Comparison of ENCODE assay signal across 10 mouse cellular contexts in genomic region chr3:90313367-90313766, GRCm38 (mm10). TPM values are rescaled to one million over a fixed set of nuclear protein-coding genes. Genes with fewer than 3 reads are reported as not detected.
DNase-seq lines count a peak whose midpoint lies in the region; ATAC-seq and TF ChIP-seq lines count a peak whose summit lies in the region.
"Had no signal": no experiment of that assay in that cellular context is flagged by ENCODE, and none has a peak within 500 bp of the region (broad histone marks: within the 10 kb centered on the region; RNA-seq: fewer than 3 reads in every experiment).

No protein-coding gene starts in this region.

- H3K4me1 ChIP-seq in midbrain, embryonic 14.5 days (ENCODE audit: control insufficient read depth, insufficient read depth, low read length): no peaks in the 10 kb centered on the region
- H3K4me1 ChIP-seq in midbrain, embryonic 16.5 days (ENCODE audit: control insufficient read depth, insufficient read depth, low read length): no peaks in the 10 kb centered on the region
- H3K4me1 ChIP-seq in ES-E14 (ENCODE audit: control insufficient read depth in 2 of 2, insufficient read depth in 2 of 2, low read length in 2 of 2, poor library complexity in 1 of 2): peaks cover 0 to 2% of the 10 kb centered on the region in 2 experiments; a peak in 1 of 4 replicates
- H3K4me1 ChIP-seq: embryonic facial prominence, embryonic 15.5 days; midbrain, embryonic 10.5 days had no signal

- H3K4me2 ChIP-seq in midbrain, embryonic 14.5 days (ENCODE audit: low read length): no peak overlapping the region
- no peak overlapping the region for H3K4me2 ChIP-seq in midbrain, embryonic 16.5 days (ENCODE audit: low read length)
- H3K4me2 ChIP-seq: embryonic facial prominence, embryonic 15.5 days had no signal

- no peak overlapping the region for H3K4me3 ChIP-seq in midbrain, embryonic 14.5 days (replicated peaks; ENCODE audit: low read depth, low read length)
- H3K4me3 ChIP-seq in midbrain, embryonic 16.5 days (ENCODE audit: low read depth, low read length): no peak overlapping the region
- H3K4me3 ChIP-seq in ES-E14 (ENCODE audit: insufficient read depth in 1 of 2, low read depth in 1 of 2, low read length in 2 of 2, poor library complexity in 1 of 2, severe bottlenecking in 1 of 2): no peak overlapping the region
- H3K4me3 ChIP-seq: embryonic facial prominence, embryonic 15.5 days; midbrain, embryonic 10.5 days had no signal

- no peaks in the 10 kb centered on the region for H3K36me3 ChIP-seq in midbrain, embryonic 14.5 days (ENCODE audit: control insufficient read depth, insufficient read depth, low read length)
- H3K36me3 ChIP-seq in midbrain, embryonic 16.5 days (ENCODE audit: control insufficient read depth, insufficient read depth, low read length): no peaks in the 10 kb centered on the region
- H3K36me3 ChIP-seq in ES-E14 (ENCODE audit: control insufficient read depth, insufficient read depth, low read length, poor library complexity, severe bottlenecking): no peaks in the 10 kb centered on the region
- H3K36me3 ChIP-seq: embryonic facial prominence, embryonic 15.5 days had no signal

- no peak overlapping the region for H3K27ac ChIP-seq in midbrain, embryonic 14.5 days (replicated peaks; ENCODE audit: low read depth, low read length)
- no peak overlapping the region for H3K27ac ChIP-seq in midbrain, embryonic 16.5 days (ENCODE audit: low read length)
- no peak overlapping the region for H3K27ac ChIP-seq in ES-E14 (ENCODE audit: insufficient read depth, low read depth, low read length, poor library complexity, severe bottlenecking)
- H3K27ac ChIP-seq: embryonic facial prominence, embryonic 15.5 days; midbrain, embryonic 10.5 days had no signal

- in situ Hi-C loops in ES-E14 (cut with MboI; ENCODE audit: low sequenced_read_pairs in 2 of 2, unreplicated experiment in 2 of 2): no loop called here

- H3K27me3 ChIP-seq in midbrain, embryonic 14.5 days (ENCODE audit: control insufficient read depth, insufficient read depth, low read length): no peaks in the 10 kb centered on the region
- H3K27me3 ChIP-seq in midbrain, embryonic 16.5 days (ENCODE audit: control insufficient read depth, insufficient read depth, low read depth, low read length): no peaks in the 10 kb centered on the region
- H3K27me3 ChIP-seq: embryonic facial prominence, embryonic 15.5 days had no signal

- DNase-seq in midbrain, embryonic 14.5 days: peak; percentile 12
- DNase-seq in ES-E14 (ENCODE audit: low read depth, low spot score): no peak
- peak; percentile 68 for DNase-seq in naive thymus-derived CD4-positive, alpha-beta T cell, adult 2 months (ENCODE audit: low read depth)
- DNase-seq in cerebellum, adult 11 months: no peak
- DNase-seq in ovary, adult 18-20 months (ENCODE audit: low spot score): no peak
- DNase-seq: gastrocnemius, postnatal 36 days had no signal

- H3K9ac ChIP-seq in midbrain, embryonic 14.5 days (replicated peaks; ENCODE audit: low read length): no peak overlapping the region
- no peak overlapping the region for H3K9ac ChIP-seq in midbrain, embryonic 16.5 days (ENCODE audit: low read depth, low read length)
- H3K9ac ChIP-seq in ES-E14 (ENCODE audit: insufficient read depth, low read depth, low read length, poor library complexity, severe bottlenecking): no peak overlapping the region
- H3K9ac ChIP-seq: embryonic facial prominence, embryonic 15.5 days had no signal

- no peaks in the 10 kb centered on the region for H3K9me3 ChIP-seq in midbrain, embryonic 14.5 days (ENCODE audit: control insufficient read depth, low read length)
- H3K9me3 ChIP-seq in midbrain, embryonic 16.5 days (replicated peaks; ENCODE audit: control insufficient read depth, low read length, poor library complexity, severe bottlenecking): no peaks in the 10 kb centered on the region
- no peaks in the 10 kb centered on the region for H3K9me3 ChIP-seq in ES-E14 (ENCODE audit: control insufficient read depth, insufficient read depth, low read depth, low read length)
- H3K9me3 ChIP-seq: embryonic facial prominence, embryonic 15.5 days; midbrain, embryonic 10.5 days had no signal

- ATAC-seq in midbrain, embryonic 14.5 days (ENCODE audit: low FRiP score, low TSS enrichment): no peak
- ATAC-seq in midbrain, embryonic 16.5 days: no peak
- peak; percentile 73 for ATAC-seq in common myeloid progenitor, adult 5-6 weeks (replicated peaks; ENCODE audit: low read depth, poor library complexity, severe bottlenecking)

TF ChIP-seq in ES-E14, 5 proteins besides CTCF, POLR2A, EP300 and RAD21:
- TF ChIP-seq ZC3H11A (IDR thresholded peaks at IDR 0.05; ENCODE audit: borderline replicate concordance, low read depth, low read length) (no peak), HCFC1 (IDR thresholded peaks at IDR 0.05; ENCODE audit: borderline replicate concordance, insufficient read depth, low read length) (no peak), CHD2 (IDR thresholded peaks at IDR 0.05; ENCODE audit: low read depth, low read length) (no peak), ZNF384 (IDR thresholded peaks at IDR 0.05; ENCODE audit: low read depth, low read length) (peak; percentile 58; the same call in 1 of the 2 replicates), MAFK (IDR thresholded peaks at IDR 0.05; ENCODE audit: insufficient read depth, low read depth, low read length) (no peak)

RNA-seq across cellular contexts. Expression of gene Gatad2b, which starts 20.4 kb away (rescaled TPM):
- 16.0 and 22.9 TPM in 2 replicates for polyA plus RNA-seq in midbrain, embryonic 14.5 days (2014; fragmentation: Nextera tagmentation; extraction: Ambion mirVana)
- 10.9 and 12.0 TPM in 2 replicates for polyA plus RNA-seq in midbrain, embryonic 16.5 days (2015; fragmentation: Nextera tagmentation; extraction: Ambion mirVana)
- total RNA-seq in ES-E14 (2012; rRNA removed): 17.9 and 20.9 TPM in 2 replicates
- 34.4 and 39.8 TPM in 2 replicates for total RNA-seq in common myeloid progenitor, adult 5-6 weeks (2017)

RNA-seq across cellular contexts. Expression of gene Dennd4b, which starts 48.4 kb away (rescaled TPM):
- polyA plus RNA-seq in midbrain, embryonic 14.5 days (2014; fragmentation: Nextera tagmentation; extraction: Ambion mirVana): 7.3 and 7.6 TPM in 2 replicates
- 7.8 and 8.5 TPM in 2 replicates for polyA plus RNA-seq in midbrain, embryonic 16.5 days (2015; fragmentation: Nextera tagmentation; extraction: Ambion mirVana)
- total RNA-seq in ES-E14 (2012; rRNA removed): 4.1 and 8.2 TPM in 2 replicates
- 9.7 and 14.9 TPM in 2 replicates for total RNA-seq in common myeloid progenitor, adult 5-6 weeks (2017)

RNA-seq across cellular contexts. Expression of gene Crtc2, which starts 59.4 kb away (rescaled TPM):
- polyA plus RNA-seq in midbrain, embryonic 14.5 days (2014; fragmentation: Nextera tagmentation; extraction: Ambion mirVana): 11.4 and 12.9 TPM in 2 replicates
- polyA plus RNA-seq in midbrain, embryonic 16.5 days (2015; fragmentation: Nextera tagmentation; extraction: Ambion mirVana): 21.5 and 24.6 TPM in 2 replicates
- 9.8 and 11.8 TPM in 2 replicates for total RNA-seq in ES-E14 (2012; rRNA removed)
- total RNA-seq in common myeloid progenitor, adult 5-6 weeks (2017): 13.4 and 16.5 TPM in 2 replicates

Comparison
In these comparisons a context has a peak if more than half of its experiments do, and no peak if none do; other contexts are left out.
1. DNase-seq: peak in midbrain, embryonic 14.5 days (single experiment) and naive thymus-derived CD4-positive, alpha-beta T cell, adult 2 months (single experiment); none in ES-E14 (single experiment), cerebellum, adult 11 months (single experiment) and ovary, adult 18-20 months (single experiment).